Mouse (Mus musculus): ENCODE results near the gene Rpgrip1l. TPM values are rescaled to one million over a fixed set of nuclear protein-coding genes. Genes with fewer than 3 reads are reported as not detected.

The Rpgrip1l gene
- polyA plus RNA-seq (2014; fragmentation: Nextera tagmentation; extraction: Ambion mirVana): 8.0 and 9.6 TPM in 2 replicates

GRCm38 (mm10) chr8:91312835-91313832 lies at the start of gene Rpgrip1l, which contains the start of gene Fto:
Gene Rpgrip1l (minus strand): TSS chr8:91313262.
Gene Fto (plus strand): TSS chr8:91313525.
- peak within 1 kb of the TSS; percentile 84 for H3K4me3 ChIP-seq (ENCODE audit: low read depth, low read length)
- H3K4me1 ChIP-seq (ENCODE audit: control insufficient read depth, insufficient read depth, low read length): peaks cover 12% of the 10 kb centered on the region
- no peaks in the 10 kb centered on the region for H3K36me3 ChIP-seq (ENCODE audit: control insufficient read depth, insufficient read depth, low read length)
- H3K4me2 ChIP-seq: peak within 1 kb of the TSS; percentile 78
- H3K27me3 ChIP-seq (ENCODE audit: control insufficient read depth, insufficient read depth, low read length): no peaks in the 10 kb centered on the region
- ATAC-seq (replicated peaks; ENCODE audit: insufficient number of reproducible peaks, low FRiP score, low TSS enrichment): peak; percentile 98
- H3K9me3 ChIP-seq (replicated peaks; ENCODE audit: control insufficient read depth, low read length): no peaks in the 10 kb centered on the region
- WGBS (ENCODE audit: insufficient replicate concordance): 1% methylated on average over 59 of the region's 59 CpGs
- peak within 1 kb of the TSS; percentile 37 for H3K27ac ChIP-seq (ENCODE audit: low read depth, low read length)
- H3K9ac ChIP-seq (ENCODE audit: low read depth, low read length): peak within 1 kb of the TSS; percentile 93

GRCm38 (mm10) chr8:91360644-91361357 lies 47.7 kb upstream of the Rpgrip1l start:
- H3K27ac ChIP-seq (ENCODE audit: low read depth, low read length): no peak overlapping the region
- no peaks in the 10 kb centered on the region for H3K36me3 ChIP-seq (ENCODE audit: control insufficient read depth, insufficient read depth, low read length)
- WGBS (ENCODE audit: insufficient replicate concordance): 90% methylated on average over 10 of the region's 10 CpGs
- peaks cover 13% of the 10 kb centered on the region for H3K4me1 ChIP-seq (ENCODE audit: control insufficient read depth, insufficient read depth, low read length)
- H3K9ac ChIP-seq (ENCODE audit: low read depth, low read length): no peak overlapping the region
- no peak overlapping the region for H3K4me3 ChIP-seq (ENCODE audit: low read depth, low read length)
- no peak overlapping the region for H3K4me2 ChIP-seq
- H3K9me3 ChIP-seq (replicated peaks; ENCODE audit: control insufficient read depth, low read length): no peaks in the 10 kb centered on the region
- no peak for ATAC-seq (replicated peaks; ENCODE audit: insufficient number of reproducible peaks, low FRiP score, low TSS enrichment)
- H3K27me3 ChIP-seq (ENCODE audit: control insufficient read depth, insufficient read depth, low read length): no peaks in the 10 kb centered on the region

GRCm38 (mm10) chr8:91359511-91359910 lies 46.4 kb upstream of the Rpgrip1l start:
- Histone ChIP-seq H3K4me3 (ENCODE audit: low read depth, low read length) (no peak overlapping the region), H3K4me1 (ENCODE audit: control insufficient read depth, insufficient read depth, low read length) (peaks cover 1% of the 10 kb centered on the region), H3K9me3 (replicated peaks; ENCODE audit: control insufficient read depth, low read length) (no peaks in the 10 kb centered on the region), H3K9ac (ENCODE audit: low read depth, low read length) (no peak overlapping the region), H3K36me3 (ENCODE audit: control insufficient read depth, insufficient read depth, low read length) (no peaks in the 10 kb centered on the region), H3K27me3 (ENCODE audit: control insufficient read depth, insufficient read depth, low read length) (no peaks in the 10 kb centered on the region), H3K27ac (ENCODE audit: low read depth, low read length) (no peak overlapping the region), H3K4me2 (no peak overlapping the region)
- 85% methylated on average over 9 of the region's 9 CpGs for WGBS (ENCODE audit: insufficient replicate concordance)
- ATAC-seq (replicated peaks; ENCODE audit: insufficient number of reproducible peaks, low FRiP score, low TSS enrichment): no peak

GRCm38 (mm10) chr8:91358016-91358415 lies 45.0 kb upstream of the Rpgrip1l start:
- H3K36me3 ChIP-seq (ENCODE audit: control insufficient read depth, insufficient read depth, low read length): no peaks in the 10 kb centered on the region
- no peaks in the 10 kb centered on the region for H3K27me3 ChIP-seq (ENCODE audit: control insufficient read depth, insufficient read depth, low read length)
- ATAC-seq (replicated peaks; ENCODE audit: insufficient number of reproducible peaks, low FRiP score, low TSS enrichment): no peak
- H3K9me3 ChIP-seq (replicated peaks; ENCODE audit: control insufficient read depth, low read length): no peaks in the 10 kb centered on the region
- H3K4me1 ChIP-seq (ENCODE audit: control insufficient read depth, insufficient read depth, low read length): no peaks in the 10 kb centered on the region
- no peak overlapping the region for H3K27ac ChIP-seq (ENCODE audit: low read depth, low read length)
- H3K4me2 ChIP-seq: no peak overlapping the region
- no peak overlapping the region for H3K9ac ChIP-seq (ENCODE audit: low read depth, low read length)
- 80% methylated on average over 5 of the region's 5 CpGs for WGBS (ENCODE audit: insufficient replicate concordance)
- no peak overlapping the region for H3K4me3 ChIP-seq (ENCODE audit: low read depth, low read length)

- WGBS (ENCODE audit: insufficient replicate concordance): 88% methylated on average over 4 of the region's 4 CpGs
- no peaks in the 10 kb centered on the region for H3K27me3 ChIP-seq (ENCODE audit: control insufficient read depth, insufficient read depth, low read length)
Observed at GRCm38 (mm10) chr8:91357493-91358014, 44.5 kb upstream of the Rpgrip1l start.

GRCm38 (mm10) chr8:91355956-91356699 lies 43.1 kb upstream of the Rpgrip1l start:
- H3K4me3 ChIP-seq (ENCODE audit: low read depth, low read length): no peak overlapping the region
- no peak overlapping the region for H3K9ac ChIP-seq (ENCODE audit: low read depth, low read length)
- H3K9me3 ChIP-seq (replicated peaks; ENCODE audit: control insufficient read depth, low read length): no peaks in the 10 kb centered on the region
- 91% methylated on average over 11 of the region's 11 CpGs for WGBS (ENCODE audit: insufficient replicate concordance)
- no peak overlapping the region for H3K4me2 ChIP-seq
- no peak for ATAC-seq (replicated peaks; ENCODE audit: insufficient number of reproducible peaks, low FRiP score, low TSS enrichment)
- peaks cover under 1% of the 10 kb centered on the region; the same call in 1 of the 2 replicates for H3K4me1 ChIP-seq (ENCODE audit: control insufficient read depth, insufficient read depth, low read length)
- H3K27ac ChIP-seq (ENCODE audit: low read depth, low read length): no peak overlapping the region
- H3K27me3 ChIP-seq (ENCODE audit: control insufficient read depth, insufficient read depth, low read length): no peaks in the 10 kb centered on the region
- no peaks in the 10 kb centered on the region for H3K36me3 ChIP-seq (ENCODE audit: control insufficient read depth, insufficient read depth, low read length)

More at GRCm38 (mm10) chr8:91357493-91358014, 44.5 kb upstream of the Rpgrip1l start:
- no peak overlapping the region for H3K4me3 ChIP-seq (ENCODE audit: low read depth, low read length)
- H3K4me1 ChIP-seq (ENCODE audit: control insufficient read depth, insufficient read depth, low read length): no peaks in the 10 kb centered on the region
- H3K9ac ChIP-seq (ENCODE audit: low read depth, low read length): no peak overlapping the region
- ATAC-seq (replicated peaks; ENCODE audit: insufficient number of reproducible peaks, low FRiP score, low TSS enrichment): no peak
- H3K4me2 ChIP-seq: no peak overlapping the region
- no peaks in the 10 kb centered on the region for H3K36me3 ChIP-seq (ENCODE audit: control insufficient read depth, insufficient read depth, low read length)
- H3K27ac ChIP-seq (ENCODE audit: low read depth, low read length): no peak overlapping the region
- H3K9me3 ChIP-seq (replicated peaks; ENCODE audit: control insufficient read depth, low read length): no peaks in the 10 kb centered on the region

- Histone ChIP-seq H3K27me3 (ENCODE audit: control insufficient read depth, insufficient read depth, low read length) (no peaks in the 10 kb centered on the region), H3K36me3 (ENCODE audit: control insufficient read depth, insufficient read depth, low read length) (no peaks in the 10 kb centered on the region), H3K9ac (ENCODE audit: low read depth, low read length) (no peak overlapping the region), H3K4me3 (ENCODE audit: low read depth, low read length) (no peak overlapping the region), H3K9me3 (replicated peaks; ENCODE audit: control insufficient read depth, low read length) (no peaks in the 10 kb centered on the region), H3K27ac (ENCODE audit: low read depth, low read length) (no peak overlapping the region), H3K4me2 (no peak overlapping the region), H3K4me1 (ENCODE audit: control insufficient read depth, insufficient read depth, low read length) (peaks cover 7% of the 10 kb centered on the region)
- no peak for ATAC-seq (replicated peaks; ENCODE audit: insufficient number of reproducible peaks, low FRiP score, low TSS enrichment)
- 56% methylated on average over 10 of the region's 10 CpGs for WGBS (ENCODE audit: insufficient replicate concordance)
Observed at GRCm38 (mm10) chr8:91355301-91355905, 42.3 kb upstream of the Rpgrip1l start.

Measured in heart, embryonic 11.5 days (tissue).